Mouse (Mus musculus) cerebellum, adult 8-10 months (tissue): ENCODE measurements at regions not wholly inside any gene's neighbourhood (a gene's known extent, or its start where the extent isn't known, plus 50 kb on each side); places are given as distances from the start of the nearest gene placed in this dataset.

Experiments used
- DNase-seq: peaks from one replicate; pipeline ENCODE4 v3.0.0; 2022

DNA sequence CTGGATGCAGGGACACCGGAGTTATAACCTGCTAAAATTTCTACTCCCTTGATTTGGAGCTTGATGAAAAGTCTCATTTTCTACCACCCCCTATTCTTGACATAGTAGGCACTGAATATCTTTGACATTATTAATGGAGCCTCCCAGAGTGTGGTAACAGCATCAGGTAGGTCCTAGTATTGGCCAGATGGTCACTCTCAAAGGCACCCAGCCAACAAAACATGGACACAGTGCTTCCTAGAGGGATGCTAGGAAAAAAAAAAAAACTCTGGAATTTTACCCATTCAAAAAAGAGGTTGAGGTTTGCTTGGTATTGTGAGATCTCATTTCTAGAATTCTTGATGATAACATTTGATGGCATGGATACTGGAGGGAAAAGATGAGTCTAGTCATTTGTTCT, 740.8 kb downstream of the Epm2a start:
- DNase-seq: peak; percentile 11

GRCm38 (mm10) chr10:12092521-12092920, 749.3 kb downstream of the Epm2a start:
- DNase-seq: no peak

DNA sequence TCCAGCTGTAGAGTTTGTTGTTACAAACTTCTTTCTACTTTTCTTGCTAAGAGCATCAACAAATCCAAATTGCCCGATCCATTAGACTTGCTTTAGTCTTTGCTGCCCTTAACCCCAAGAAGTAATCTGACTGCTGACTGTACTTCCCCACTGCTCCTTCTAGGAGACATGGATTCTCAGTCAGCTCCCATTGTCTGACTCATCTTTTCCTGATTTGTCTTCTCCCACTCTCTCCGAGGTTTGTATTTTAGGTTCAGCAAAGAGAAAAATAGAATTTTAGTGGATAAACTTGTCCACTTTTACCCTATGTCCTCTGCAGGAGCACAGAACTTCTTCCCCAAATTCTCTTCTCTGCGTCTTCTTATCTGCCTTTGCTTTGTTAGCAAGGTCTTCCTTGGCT, 753.5 kb downstream of the Epm2a start:
- DNase-seq: no peak

GRCm38 (mm10) chr10:12107001-12107418, 762.2 kb downstream of the Utrn start:
- DNase-seq: no peak

GRCm38 (mm10) chr10:12111720-12112119, 757.4 kb downstream of the Utrn start:
- DNase-seq: peak; percentile 4

DNA sequence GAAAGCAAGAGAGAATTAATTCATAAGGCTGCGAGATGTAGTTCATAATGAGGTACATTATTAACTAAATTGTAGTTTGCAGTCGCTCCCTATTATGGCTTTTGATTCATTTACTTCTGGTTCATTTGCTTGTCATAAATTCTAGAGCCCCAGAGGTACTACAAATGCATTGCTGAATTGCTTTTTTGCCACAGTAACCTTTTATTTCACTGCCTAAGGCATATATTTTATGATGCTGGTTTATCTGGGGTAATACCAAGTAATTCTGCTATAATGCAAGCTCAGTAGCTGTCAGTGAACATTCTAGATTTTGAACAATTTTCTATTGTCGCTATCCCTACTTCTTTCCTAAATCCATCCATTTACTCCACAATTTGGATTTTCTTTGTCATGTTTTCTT, 753.4 kb downstream of the Utrn start:
- no peak for DNase-seq

GRCm38 (mm10) chr10:12116662-12117303, 752.4 kb downstream of the Utrn start:
- DNase-seq: no peak

GRCm38 (mm10) chr10:12124272-12124671, 744.9 kb downstream of the Utrn start:
- DNase-seq: no peak

GRCm38 (mm10) chr10:12129486-12129885, 739.7 kb downstream of the Utrn start:
- DNase-seq: peak; percentile 10

DNA sequence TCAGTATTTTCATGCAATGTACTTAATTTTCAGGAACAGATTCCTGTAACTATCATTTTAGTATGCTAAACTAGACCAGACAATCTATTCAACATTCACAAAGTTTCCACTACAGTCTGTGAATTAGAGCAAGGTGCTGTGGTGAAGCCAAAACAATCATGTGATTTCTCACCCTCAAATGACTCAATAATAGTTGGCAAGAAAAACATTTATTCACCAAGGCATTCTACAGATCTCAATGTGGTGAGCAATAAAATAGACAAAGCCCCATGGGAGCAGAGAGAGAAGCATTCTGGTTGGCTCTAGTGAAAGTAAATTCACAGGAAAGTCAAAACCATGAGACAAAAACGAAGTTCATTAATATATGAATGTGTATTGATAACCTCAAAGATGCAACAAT, 724.5 kb downstream of the Utrn start:
- DNase-seq: no peak

DNA sequence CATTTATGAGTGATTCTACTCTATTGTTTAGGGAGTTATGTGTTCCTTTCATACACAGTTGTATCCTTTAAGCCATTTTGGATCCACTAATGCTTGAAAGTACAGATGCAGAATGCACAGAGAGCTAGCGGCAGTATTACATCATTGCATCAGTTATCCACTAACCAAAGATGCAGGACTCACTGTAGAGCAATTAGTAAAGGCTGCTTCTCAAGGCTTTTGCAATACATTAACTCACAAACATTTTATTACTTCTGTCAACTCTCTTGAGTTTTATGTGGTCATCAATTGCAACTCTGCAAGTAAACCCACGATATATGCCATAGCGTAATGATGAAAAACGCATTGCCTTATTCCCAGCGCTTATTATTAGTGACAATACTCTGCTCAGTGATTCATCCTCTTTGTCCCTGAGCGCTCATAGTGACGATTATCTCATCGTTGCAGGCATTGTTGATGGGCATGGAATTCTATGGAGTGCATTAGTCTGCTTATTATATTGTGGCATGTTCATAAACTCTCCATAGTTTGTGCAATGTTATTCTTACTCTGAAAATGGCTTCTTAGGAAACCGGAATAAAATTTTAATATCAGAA, 722.1 kb downstream of the Utrn start:
- DNase-seq: no peak

DNA sequence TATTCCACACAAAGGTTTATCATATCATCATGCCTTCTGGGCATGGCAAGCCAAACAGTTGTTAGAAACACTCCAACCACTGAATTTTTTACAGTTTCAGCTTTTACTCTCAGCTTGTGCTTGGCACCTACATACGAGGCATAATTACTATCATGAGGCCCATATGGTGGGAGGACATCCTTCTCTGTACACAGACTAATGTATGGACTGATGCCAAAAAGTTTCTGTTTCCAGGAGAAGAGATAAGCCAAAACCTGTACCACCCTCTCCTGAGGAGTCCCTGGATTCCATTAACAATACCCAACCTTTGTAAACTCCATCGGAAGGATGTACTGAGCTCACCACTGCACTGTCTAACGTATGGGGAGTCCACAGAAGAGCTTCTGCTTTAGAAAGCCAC, 698.9 kb downstream of the Utrn start:
- DNase-seq: no peak

- DNase-seq: no peak
Observed at GRCm38 (mm10) chr10:12174200-12174818, 694.9 kb downstream of the Utrn start.

DNA sequence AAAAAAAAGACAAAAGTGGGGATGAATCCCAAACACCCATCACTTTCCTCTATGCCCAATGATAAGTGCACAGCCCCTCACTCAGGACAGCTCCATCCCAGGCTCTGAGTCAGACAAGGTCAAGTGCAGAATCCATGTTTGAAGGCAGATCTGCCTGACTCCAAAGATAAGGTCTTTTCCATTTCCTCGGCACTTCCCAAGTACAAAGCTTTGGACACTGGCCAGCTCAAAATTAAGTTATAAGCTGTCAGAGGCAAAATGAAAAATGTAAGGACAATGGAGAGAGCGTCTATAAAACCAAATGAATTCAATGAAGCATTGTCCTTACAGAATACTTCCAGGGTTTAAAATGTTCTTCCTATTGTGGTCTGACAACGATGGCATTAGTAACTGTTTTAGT, 694.0 kb downstream of the Utrn start:
- DNase-seq: no peak

DNA sequence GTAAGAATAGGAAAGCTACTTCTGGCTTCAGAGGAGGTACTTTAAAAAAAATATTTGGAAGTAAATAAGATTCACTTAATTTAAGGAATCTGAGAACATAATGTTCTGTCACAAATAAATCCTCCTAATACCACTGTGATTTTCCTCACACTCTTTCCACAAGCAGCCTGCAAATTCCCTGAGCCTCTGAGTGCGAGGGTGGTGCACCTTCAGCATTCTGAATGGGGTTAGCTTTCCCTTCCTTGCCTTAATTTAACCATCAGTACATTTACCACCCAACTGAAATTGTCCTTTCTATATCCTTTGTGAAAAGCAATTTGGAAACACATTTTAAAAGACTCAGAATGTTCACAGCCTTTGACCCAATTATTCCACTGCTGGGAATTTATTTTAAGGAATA, 691.7 kb downstream of the Utrn start:
- DNase-seq: no peak

DNA sequence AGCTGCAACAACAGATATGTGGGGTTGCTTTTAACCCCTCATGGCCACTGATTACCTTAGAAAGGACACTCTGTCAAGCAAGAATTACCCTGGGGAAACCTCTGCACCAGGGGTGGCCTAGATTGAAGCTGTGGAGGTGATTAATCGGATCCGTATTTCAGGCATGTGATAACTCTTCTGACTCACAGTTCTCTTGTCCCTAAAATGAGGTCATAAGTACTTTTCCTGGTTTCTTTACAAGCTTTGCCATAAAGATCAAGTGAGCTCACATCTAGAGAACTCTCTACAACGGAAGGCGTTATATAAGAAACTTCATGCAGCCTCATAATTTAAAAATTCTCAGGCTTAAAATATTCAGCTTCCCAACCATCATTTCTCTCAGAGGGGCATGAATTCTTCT, 688.2 kb downstream of the Utrn start:
- no peak for DNase-seq

- no peak for DNase-seq
Observed at GRCm38 (mm10) chr10:12186918-12187639, 682.1 kb downstream of the Utrn start.

DNA sequence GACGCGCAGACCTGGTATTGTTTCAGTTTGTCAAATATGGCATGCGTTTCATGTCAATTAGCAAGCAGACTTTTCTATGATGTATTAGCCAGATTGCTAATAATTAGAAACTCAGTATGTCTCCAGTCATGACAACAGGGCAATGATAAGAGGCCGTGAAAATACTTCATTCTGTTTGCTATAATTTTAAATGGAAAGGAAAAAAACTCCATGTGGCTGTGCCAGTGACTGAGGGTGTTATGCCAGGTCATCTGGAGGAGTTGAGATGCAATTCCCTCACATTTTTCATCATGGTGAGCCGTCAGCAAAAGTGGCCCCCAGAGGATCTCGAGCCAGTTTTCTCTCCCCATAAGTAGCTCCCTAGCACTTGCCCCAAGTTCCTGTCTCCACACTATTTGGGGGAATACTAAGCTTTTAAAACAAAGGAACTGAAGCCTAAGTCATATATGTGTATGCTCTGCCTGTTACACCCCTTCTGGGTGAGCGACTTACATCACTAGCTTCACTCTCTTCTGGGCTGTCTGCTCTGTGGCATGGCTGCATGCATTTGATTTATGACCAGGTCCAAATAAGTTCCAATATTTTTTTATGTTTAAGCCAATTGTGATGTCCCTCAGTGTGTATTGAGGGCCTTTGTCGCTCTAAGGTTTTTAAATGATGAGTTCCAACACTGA, 681.4 kb downstream of the Utrn start:
- no peak for DNase-seq

DNA sequence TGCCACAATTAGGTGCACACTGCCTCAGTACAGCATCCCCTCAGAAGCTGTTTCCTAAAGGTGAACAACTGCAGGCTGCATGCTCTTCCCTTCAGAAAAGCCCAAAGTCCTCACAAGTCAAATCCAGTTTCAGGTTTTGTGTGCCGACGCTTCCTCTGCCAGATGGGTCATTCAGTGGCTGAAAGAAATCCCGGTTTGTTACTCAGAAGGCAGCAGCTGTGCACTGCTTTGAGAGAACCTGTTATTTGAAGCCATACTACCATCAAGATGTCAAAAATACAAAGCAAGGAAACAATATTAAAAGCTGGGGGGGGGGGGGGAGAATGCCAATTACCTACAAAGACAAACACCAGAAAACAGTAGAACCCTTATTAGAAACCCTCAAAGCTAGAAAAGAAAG, 678.7 kb downstream of the Utrn start:
- DNase-seq: no peak

- no peak for DNase-seq
Observed at GRCm38 (mm10) chr10:12207301-12207700, 661.9 kb downstream of the Utrn start.

DNA sequence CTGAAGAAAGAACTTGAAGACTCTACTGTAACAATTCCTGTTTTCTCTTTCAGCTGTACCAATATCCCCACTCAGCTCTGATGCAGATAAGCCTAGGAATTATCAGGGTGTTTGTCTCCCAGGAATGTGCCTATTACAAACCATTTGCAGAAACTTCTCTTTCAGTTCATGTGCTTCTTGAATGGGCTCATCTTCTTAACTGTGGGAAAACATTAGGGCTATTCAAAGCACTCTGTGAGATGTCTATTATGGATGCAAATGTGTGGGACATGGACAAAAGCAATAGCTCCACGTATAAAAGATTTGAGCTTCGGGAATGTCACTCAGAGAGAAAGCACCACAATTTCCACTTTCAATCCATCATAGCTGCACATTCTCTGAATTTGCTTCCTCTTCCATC, 659.0 kb downstream of the Utrn start:
- no peak for DNase-seq

GRCm38 (mm10) chr10:12218879-12219278, 650.3 kb downstream of the Utrn start:
- DNase-seq: no peak

GRCm38 (mm10) chr10:12234141-12234540, 635.0 kb downstream of the Utrn start:
- DNase-seq: no peak
